Mouse (Mus musculus) embryonic stem cell, embryonic (primary cell): Measurements from ENCODE around the gene Cdca4.

Experiments
- CTCF ChIA-PET, 4 experiments: fragments of 300-600 bp in 2 of 4; fragments of 350-600 bp in 2 of 4; sonication (Branson Sonifier 250); formaldehyde crosslinking; loops; one replicate each; lab custom pipeline; 2022; ENCODE audit warnings: inconsistent platforms in 2 of 4; lab: Charles Lee
- POLR2A ChIA-PET, 4 experiments: fragments of 300-600 bp in 2 of 4; fragments of 350-600 bp in 2 of 4; sonication (Branson Sonifier 250); formaldehyde crosslinking; loops; one replicate each; lab custom pipeline; 2022; ENCODE audit warnings: antibody characterized with exemption in 4 of 4, inconsistent platforms in 1 of 4; lab: Charles Lee

Gene Cdca4

DNA sequence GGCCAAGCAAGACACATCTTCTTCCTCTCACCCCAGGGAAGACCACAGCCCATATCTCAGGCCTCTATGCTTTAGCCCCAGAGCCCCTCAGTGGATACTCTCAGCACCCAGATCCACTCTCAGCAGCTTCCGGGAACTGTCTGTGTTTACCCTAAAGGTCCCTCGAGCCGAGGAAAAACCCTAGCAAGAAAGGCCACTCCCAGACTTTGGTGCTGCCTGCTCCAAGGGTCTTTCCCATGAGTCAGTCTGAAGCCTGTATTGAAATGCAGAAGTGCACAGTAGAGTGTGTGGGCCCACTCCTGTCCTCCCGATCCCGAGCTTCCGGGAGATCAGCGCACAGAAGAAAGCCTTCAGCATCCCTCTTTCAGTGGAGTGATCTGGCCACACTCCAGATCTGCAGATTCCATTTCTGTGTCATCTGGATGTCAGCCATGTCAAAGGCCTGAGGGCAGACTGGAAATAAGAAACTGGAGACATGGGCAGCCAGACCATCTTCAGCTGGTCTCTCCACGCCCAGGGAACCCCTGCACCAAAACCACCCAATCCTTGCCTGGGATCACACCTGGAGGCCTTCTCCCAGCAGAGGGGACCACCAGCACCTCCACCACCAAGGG is 37.4 kb upstream of the Cdca4 start:
- ChIA-PET CTCF (interaction anchor here in 2 of 4 experiments (1.2 to 1.8 kb wide), 2 partner anchors 9 kb away, joined by 4 to 7 read pairs; no protein-coding TSS in a partner anchor), POLR2A (interaction anchor here in 2 of 4 experiments (0.8 to 2.2 kb wide), 3 partner anchors 12 to 14 kb away, joined by 3 to 8 read pairs (median 4); no protein-coding TSS in a partner anchor)

GRCm38 (mm10) chr12:112864804-112865203 is 35.6 kb upstream of the Cdca4 start:
- POLR2A ChIA-PET, result interaction anchor here in 2 of 4 experiments (0.7 to 2.2 kb wide), 3 partner anchors 11 to 346 kb away, joined by 3 to 8 read pairs (median 4); no protein-coding TSS in a partner anchor

GRCm38 (mm10) chr12:112861911-112862321 is 32.7 kb upstream of the Cdca4 start:
- POLR2A ChIA-PET, result interaction anchor here in 1 of 4 experiments (0.6 kb wide), 1 partner anchor 80 kb away, joined by 4 read pairs; the partner anchor contains the start of gene Nudt14
- CTCF ChIA-PET, result interaction anchor here in 2 of 4 experiments (0.5 to 1.4 kb wide), 5 partner anchors 11 to 318 kb away, joined by 3 to 5 read pairs (median 3); no protein-coding TSS in a partner anchor

More at GRCm38 (mm10) chr12:112864804-112865203, 35.6 kb upstream of the Cdca4 start:
- CTCF ChIA-PET, result interaction anchor here in 3 of 4 experiments (0.6 to 1.6 kb wide), 4 partner anchors 9 to 118 kb away, joined by 3 to 4 read pairs (median 4); no protein-coding TSS in a partner anchor

GRCm38 (mm10) chr12:112860765-112861164 is 31.5 kb upstream of the Cdca4 start:
- POLR2A ChIA-PET, result interaction anchor here in 2 of 4 experiments (0.5 to 1.1 kb wide), 3 partner anchors 9 to 382 kb away, joined by 3 read pairs; partner anchors contain the start of gene Cdca4 (in 1 of the 2)
- CTCF ChIA-PET, result interaction anchor here in 2 of 4 experiments (1.1 to 1.4 kb wide), 4 partner anchors 12 to 17 kb away, joined by 3 to 5 read pairs (median 4); no protein-coding TSS in a partner anchor

- CTCF ChIA-PET, result no interaction called here
Measured at GRCm38 (mm10) chr12:112859930-112860329, 30.7 kb upstream of the Cdca4 start.

DNA sequence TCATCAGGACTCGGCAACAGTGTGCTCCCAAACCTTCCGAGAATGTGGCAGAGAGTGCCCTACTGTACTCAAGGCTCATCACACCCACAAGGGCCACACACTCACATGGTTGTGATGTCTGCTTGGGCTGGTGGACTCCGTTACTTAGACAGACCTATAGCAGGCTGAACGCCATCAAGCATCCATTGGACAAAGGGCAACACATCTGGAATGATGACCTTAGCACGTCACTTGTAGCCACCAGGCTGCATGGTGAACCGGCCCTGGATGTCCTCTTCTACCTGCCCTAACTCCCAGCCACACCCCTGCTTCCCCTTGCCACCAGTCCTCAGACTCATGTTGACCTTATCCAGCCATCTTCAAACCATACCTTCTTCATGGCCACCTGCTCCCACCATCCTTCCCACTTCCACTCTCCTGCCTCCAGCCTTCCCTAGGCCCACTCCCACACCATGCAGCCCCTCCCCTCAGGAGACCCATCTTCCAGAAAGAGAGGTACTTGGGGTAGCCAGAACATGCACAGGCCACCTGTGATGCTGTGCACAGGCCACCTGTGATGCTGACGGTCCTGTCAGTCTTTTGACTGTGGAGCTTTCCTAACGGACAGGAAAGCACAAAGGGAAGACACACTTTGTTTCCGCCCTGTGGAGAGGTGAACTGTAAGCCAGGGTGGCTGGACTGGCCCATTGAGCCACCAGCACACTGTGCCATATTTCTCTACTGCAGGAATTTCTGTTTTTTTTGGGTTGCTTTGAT is 29.5 kb upstream of the Cdca4 start:
- ChIA-PET CTCF (interaction anchor here in 2 of 4 experiments (0.6 kb wide), 3 partner anchors 15 to 286 kb away, joined by 3 to 5 read pairs (median 3); no protein-coding TSS in a partner anchor), POLR2A (interaction anchor here in 1 of 4 experiments (3.0 kb wide), 1 partner anchor 37 kb away, joined by 8 read pairs; no protein-coding TSS in a partner anchor)

More at GRCm38 (mm10) chr12:112859930-112860329, 30.7 kb upstream of the Cdca4 start:
- POLR2A ChIA-PET, result no interaction called here

- ChIA-PET POLR2A (interaction anchor here in 1 of 4 experiments (3.0 kb wide), 1 partner anchor 35 kb away, joined by 8 read pairs; no protein-coding TSS in a partner anchor), CTCF (interaction anchor here in 2 of 4 experiments (0.8 kb wide), 2 partner anchors 14 kb away, joined by 3 read pairs; no protein-coding TSS in a partner anchor)
Measured at GRCm38 (mm10) chr12:112857021-112857925, 28.1 kb upstream of the Cdca4 start.

DNA sequence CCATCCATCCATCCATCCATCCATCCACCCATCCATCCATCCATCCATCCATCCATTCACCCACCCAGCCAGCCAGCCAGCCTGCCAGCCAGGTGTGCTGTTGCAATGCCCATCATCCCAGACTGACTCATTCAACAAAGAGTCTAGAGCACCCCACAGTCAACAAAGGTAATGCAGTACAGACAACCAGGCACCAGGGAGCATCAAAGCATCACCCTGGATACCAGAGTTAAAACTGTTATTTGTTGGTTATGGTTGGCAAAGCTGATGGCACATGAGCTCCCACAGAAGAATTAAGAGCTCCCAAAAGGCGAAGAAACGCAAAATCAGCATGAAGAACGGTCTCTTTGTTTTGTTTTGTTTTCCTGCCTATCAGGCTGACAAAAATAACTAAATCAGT is 27.1 kb upstream of the Cdca4 start:
- POLR2A ChIA-PET, result interaction anchor here in 1 of 4 experiments (3.0 kb wide), 1 partner anchor 35 kb away, joined by 8 read pairs; no protein-coding TSS in a partner anchor
- CTCF ChIA-PET, result interaction anchor here in 1 of 4 experiments (0.8 kb wide), 1 partner anchor 13 kb away, joined by 3 read pairs; no protein-coding TSS in a partner anchor

- CTCF ChIA-PET, result interaction anchor here in 1 of 4 experiments (0.6 kb wide), 1 partner anchor 57 kb away, joined by 3 read pairs; no protein-coding TSS in a partner anchor
- POLR2A ChIA-PET, result interaction anchor here in 2 of 4 experiments (0.8 to 1.4 kb wide), 2 partner anchors 12 to 19 kb away, joined by 3 to 4 read pairs; no protein-coding TSS in a partner anchor
Measured at GRCm38 (mm10) chr12:112854610-112855333, 25.5 kb upstream of the Cdca4 start.

DNA sequence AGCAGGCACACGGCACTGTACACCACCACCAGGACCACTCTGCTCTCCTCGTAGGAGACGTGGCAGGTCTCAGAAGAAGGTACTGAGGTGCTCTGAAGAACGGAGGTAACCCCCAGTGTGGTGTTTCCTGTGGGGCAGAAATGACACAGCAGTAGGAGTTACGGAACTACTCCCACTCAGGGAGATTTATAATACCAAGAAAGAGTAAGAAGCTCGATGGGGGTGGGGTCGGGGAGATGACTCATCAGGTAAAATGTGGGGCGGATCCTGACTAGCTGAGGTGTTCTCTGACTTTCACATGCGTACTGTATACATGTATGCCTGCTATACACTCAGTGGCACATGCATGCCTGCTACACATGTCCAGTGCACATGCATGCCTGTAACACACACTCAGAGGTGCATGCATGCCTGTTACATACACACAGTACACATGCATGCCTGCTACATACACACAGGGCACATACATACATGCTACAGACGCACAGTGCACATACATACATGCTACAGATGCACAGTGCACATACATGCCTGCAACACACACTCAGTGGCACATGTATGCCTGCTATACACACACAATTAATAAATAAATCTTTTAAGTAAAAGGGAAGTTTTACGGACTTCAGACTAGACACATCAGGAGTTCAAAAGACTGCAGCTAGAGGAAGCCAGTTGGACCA is 24.0 kb upstream of the Cdca4 start:
- CTCF ChIA-PET, result interaction anchor here in 2 of 4 experiments (0.8 to 1.0 kb wide), 2 partner anchors 21 to 61 kb away, joined by 3 read pairs; no protein-coding TSS in a partner anchor
- POLR2A ChIA-PET, result interaction anchor here in 2 of 4 experiments (0.7 to 2.1 kb wide), 5 partner anchors 12 to 112 kb away, joined by 3 to 8 read pairs (median 3); partner anchors contain the start of gene Cdca4 (in 1 of the 2)

DNA sequence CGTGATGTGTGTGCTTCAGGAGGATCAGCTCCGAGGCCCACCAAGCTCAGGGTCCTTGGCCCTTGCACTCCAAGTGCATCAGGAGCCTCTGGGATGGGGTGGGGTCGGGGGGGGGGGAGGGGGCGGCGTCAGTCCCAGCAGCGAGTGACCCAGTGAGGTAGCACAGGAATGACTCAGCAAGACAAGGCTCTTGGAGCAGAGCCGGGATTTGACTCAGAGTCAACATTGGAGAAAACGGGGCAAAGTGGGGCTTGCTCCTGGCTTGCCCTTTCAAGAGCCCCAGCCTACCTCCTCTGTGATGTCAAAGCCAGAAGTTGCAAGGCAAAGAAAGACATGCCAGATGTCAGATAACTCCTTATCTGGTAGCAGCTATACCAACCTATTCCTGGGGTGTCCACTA is 21.9 kb upstream of the Cdca4 start:
- ChIA-PET POLR2A (interaction anchor here in 3 of 4 experiments (0.6 to 3.1 kb wide), 17 partner anchors 10 to 1271 kb away, joined by 3 to 15 read pairs (median 3); partner anchors contain the start of genes Cdca4 (in 1 of the 3) and Clba1 (in 1 of the 3)), CTCF (interaction anchor here in 2 of 4 experiments (0.6 to 1.9 kb wide), 5 partner anchors 10 to 193 kb away, joined by 3 to 5 read pairs (median 3); no protein-coding TSS in a partner anchor)

GRCm38 (mm10) chr12:112850344-112850743 is 21.1 kb upstream of the Cdca4 start:
- ChIA-PET CTCF (interaction anchor here in 3 of 4 experiments (0.6 to 1.6 kb wide), 4 partner anchors 9 to 126 kb away, joined by 3 to 5 read pairs (median 4); partner anchors contain the start of gene Btbd6 (in 1 of the 3)), POLR2A (interaction anchor here in 2 of 4 experiments (0.6 to 3.1 kb wide), 13 partner anchors 10 to 1272 kb away, joined by 3 to 15 read pairs (median 3); partner anchors contain the start of gene Cdca4 (in 2 of the 2))

- CTCF ChIA-PET, result interaction anchor here (0.6 to 1.1 kb wide), 7 partner anchors 26 to 137 kb away, joined by 3 to 6 read pairs (median 4); partner anchors contain the start of gene Ahnak2 (in 1 of the 4)
- POLR2A ChIA-PET, result interaction anchor here in 2 of 4 experiments (0.6 to 3.1 kb wide), 4 partner anchors 24 to 116 kb away, joined by 3 to 15 read pairs (median 3); no protein-coding TSS in a partner anchor
Measured at GRCm38 (mm10) chr12:112849235-112850022, 20.2 kb upstream of the Cdca4 start.

GRCm38 (mm10) chr12:112847880-112848279 is 18.7 kb upstream of the Cdca4 start:
- ChIA-PET POLR2A (interaction anchor here in 1 of 4 experiments (1.1 kb wide), 1 partner anchor 128 kb away, joined by 3 read pairs; the partner anchor contains the start of gene Btbd6), CTCF (interaction anchor here in 1 of 4 experiments (0.8 kb wide), 1 partner anchor 153 kb away, joined by 5 read pairs; the partner anchor contains the start of gene Brf1)
